Mouse (Mus musculus): Measurements from ENCODE around the gene Plekhg2.

Gene Plekhg2

GRCm38 (mm10) chr7:28367663-28368275, 4.6 kb downstream of the Plekhg2 start:
- DNase-seq (ENCODE audit: low spot score), result no peak

- no peak for DNase-seq (ENCODE audit: low spot score)
These were observed 9.8 kb downstream of the Plekhg2 start for GRCm38 (mm10) chr7:28362441-28363060.

GRCm38 (mm10) chr7:28361647-28362341, 10.6 kb downstream of the Plekhg2 start:
- no peak for DNase-seq (ENCODE audit: low spot score)

GRCm38 (mm10) chr7:28360291-28360690, 12.1 kb downstream of the Plekhg2 start:
- no peak for DNase-seq (ENCODE audit: low spot score)

- no peak for DNase-seq (ENCODE audit: low spot score)
These were observed 12.5 kb downstream of the Plekhg2 start for GRCm38 (mm10) chr7:28359854-28360253.

GRCm38 (mm10) chr7:28358431-28358830, 14.0 kb downstream of the Plekhg2 start:
- no peak for DNase-seq (ENCODE audit: low spot score)

- no peak for DNase-seq (ENCODE audit: low spot score)
These were observed 14.4 kb downstream of the Plekhg2 start for GRCm38 (mm10) chr7:28357984-28358383.

GRCm38 (mm10) chr7:28356981-28357380, 15.4 kb downstream of the Plekhg2 start:
- peak; percentile 58 for DNase-seq (ENCODE audit: low spot score)

- DNase-seq (ENCODE audit: low spot score), result no peak
These were observed 17.2 kb downstream of the Plekhg2 start for GRCm38 (mm10) chr7:28355221-28355620.

- no peak for DNase-seq (ENCODE audit: low spot score)
These were observed 17.8 kb downstream of the Plekhg2 start for GRCm38 (mm10) chr7:28354596-28354995.

- no peak for DNase-seq (ENCODE audit: low spot score)
These were observed 18.3 kb downstream of the Plekhg2 start for GRCm38 (mm10) chr7:28354113-28354581.

- DNase-seq (ENCODE audit: low spot score), result no peak
These were observed 19.1 kb downstream of the Plekhg2 start for GRCm38 (mm10) chr7:28353267-28353666.

- no peak for DNase-seq (ENCODE audit: low spot score)
These were observed 20.7 kb downstream of the Plekhg2 start for GRCm38 (mm10) chr7:28351676-28352191.

GRCm38 (mm10) chr7:28350155-28350883, 22.1 kb downstream of the Plekhg2 start, which contains the start of gene Rps16:
Gene Rps16 (plus strand): TSS chr7:28350652.
- DNase-seq (ENCODE audit: low spot score), result peak; percentile 98

- no peak for DNase-seq (ENCODE audit: low spot score)
These were observed 23.8 kb downstream of the Plekhg2 start for GRCm38 (mm10) chr7:28348601-28349000.

GRCm38 (mm10) chr7:28347746-28348145, 24.7 kb downstream of the Plekhg2 start:
- DNase-seq (ENCODE audit: low spot score), result peak; percentile 49

GRCm38 (mm10) chr7:28344637-28345036, 27.8 kb downstream of the Plekhg2 start:
- DNase-seq (ENCODE audit: low spot score), result no peak

GRCm38 (mm10) chr7:28341381-28341780, 31.0 kb downstream of the Plekhg2 start:
- no peak for DNase-seq (ENCODE audit: low spot score)

- peak; percentile 83 for DNase-seq (ENCODE audit: low spot score)
These were observed 33.0 kb downstream of the Plekhg2 start for GRCm38 (mm10) chr7:28339213-28339917.

- peak; percentile 99 for DNase-seq (ENCODE audit: low spot score)
These were observed 34.0 kb downstream of the Plekhg2 start, which contains the start of gene Supt5 for GRCm38 (mm10) chr7:28338108-28338998. Gene Supt5 (minus strand): TSS chr7:28338746.
